Mouse (Mus musculus) splenic B cell, adult 2 months (primary cell): ENCODE measurements around the gene Ehmt1.

Source experiments
- DNase-seq: peaks from one replicate; pipeline ENCODE4 v3.0.0-alpha.2; 2011; ENCODE audit warnings: low read depth, low spot score
- H3K27me3 ChIP-seq: 2 replicates; pipeline ENCODE4 v1.6.1; 2012; ENCODE audit warnings: mild to moderate bottlenecking, low read length, moderate library complexity, mixed read lengths; ENCODE audit not compliant: control insufficient read depth, poor library complexity, insufficient read depth, severe bottlenecking
- H3K36me3 ChIP-seq: 2 replicates; pipeline ENCODE4 v1.6.1; 2012; ENCODE audit warnings: mild to moderate bottlenecking, low read length, moderate library complexity, mixed read lengths; ENCODE audit not compliant: control insufficient read depth, poor library complexity, insufficient read depth, severe bottlenecking

Ehmt1 gene

DNA sequence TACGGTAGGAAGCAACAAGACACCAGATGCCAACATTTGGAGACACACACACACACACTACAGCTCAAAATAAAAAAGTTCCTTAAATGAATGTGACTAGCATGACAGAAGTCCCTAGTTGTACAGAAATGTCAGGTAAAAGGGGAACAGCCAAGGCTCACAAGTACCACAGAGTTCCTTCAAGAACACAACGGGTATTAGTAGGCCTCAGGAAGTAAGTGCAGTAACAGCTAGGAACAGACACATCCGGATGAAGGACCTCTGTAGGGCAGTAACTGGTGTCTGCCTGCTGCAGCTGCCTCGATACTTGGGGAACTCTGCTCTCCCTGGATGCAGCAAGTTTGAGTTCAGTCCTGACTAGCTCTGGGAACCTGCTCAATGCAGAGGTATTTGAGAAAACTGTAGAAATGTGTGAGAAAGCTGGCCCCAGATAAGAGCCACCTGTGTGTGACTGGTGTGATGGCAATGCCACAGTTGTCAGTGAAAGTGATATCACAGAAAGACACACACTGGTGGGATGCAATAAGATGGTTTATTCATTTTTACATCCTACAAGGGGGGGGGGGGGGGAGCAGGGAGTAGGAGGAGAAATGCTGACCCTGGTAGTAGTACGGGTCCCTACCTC is 122.5 kb downstream of the Ehmt1 start:
- no peaks in the 10 kb centered on the region; the same call in none of the 2 replicates for H3K36me3 ChIP-seq
- no peak for DNase-seq
- H3K27me3 ChIP-seq, result no peaks in the 10 kb centered on the region

DNA sequence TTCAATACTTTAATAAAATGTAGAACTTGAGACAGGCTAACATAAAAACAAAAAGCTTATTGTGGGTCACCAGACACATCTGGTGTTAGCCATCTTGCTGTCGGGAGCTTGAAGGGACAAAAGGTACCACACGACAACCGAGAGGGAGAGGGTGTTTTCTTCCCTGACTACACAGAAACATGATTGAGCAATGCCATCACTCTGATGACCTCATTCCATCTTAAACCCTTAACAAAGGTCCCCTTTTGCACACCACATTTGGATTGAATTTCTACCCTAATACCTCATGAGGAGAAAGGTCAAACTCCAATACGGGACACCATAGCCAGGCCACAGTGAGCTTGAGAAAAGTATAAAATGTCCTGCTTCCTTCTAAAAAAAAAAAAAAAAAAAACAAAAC is 132.2 kb downstream of the Ehmt1 start:
- Histone ChIP-seq H3K27me3 (no peaks in the 10 kb centered on the region), H3K36me3 (peaks cover 1% of the 10 kb centered on the region; the same call in 1 of the 2 replicates)
- no peak for DNase-seq

GRCm38 (mm10) chr2:24781253-24781652 is 138.2 kb downstream of the Ehmt1 start:
- DNase-seq, result no peak
- Histone ChIP-seq H3K27me3 (no peaks in the 10 kb centered on the region), H3K36me3 (no peaks in the 10 kb centered on the region)

DNA sequence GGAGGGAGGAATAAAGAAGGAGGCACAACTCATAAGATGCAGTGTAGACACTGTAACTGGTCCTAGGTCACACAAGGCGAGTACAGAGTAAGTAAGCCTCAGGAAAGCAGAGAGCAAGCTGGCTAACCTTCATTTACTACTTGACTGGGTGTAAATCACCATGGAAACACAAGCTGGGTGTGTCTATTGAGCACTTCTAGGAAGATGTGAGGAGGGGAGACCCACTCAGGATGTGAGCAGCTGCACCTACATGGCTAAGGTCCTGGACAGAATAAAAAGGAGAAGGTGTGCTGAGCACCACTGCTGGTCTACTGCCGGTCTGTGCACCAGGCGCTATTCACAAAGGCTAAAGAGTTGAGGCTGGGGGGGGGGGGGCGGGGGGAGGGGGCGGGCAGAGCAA is 142.6 kb downstream of the Ehmt1 start:
- H3K36me3 ChIP-seq, result no peaks in the 10 kb centered on the region
- H3K27me3 ChIP-seq, result no peaks in the 10 kb centered on the region
- DNase-seq, result no peak

GRCm38 (mm10) chr2:24775951-24776587 is 143.3 kb downstream of the Ehmt1 start:
- H3K36me3 ChIP-seq, result no peaks in the 10 kb centered on the region
- DNase-seq, result no peak
- H3K27me3 ChIP-seq, result no peaks in the 10 kb centered on the region

GRCm38 (mm10) chr2:24774832-24775231 is 144.6 kb downstream of the Ehmt1 start:
- DNase-seq, result no peak
- no peaks in the 10 kb centered on the region for H3K36me3 ChIP-seq
- H3K27me3 ChIP-seq, result no peaks in the 10 kb centered on the region

GRCm38 (mm10) chr2:24770861-24771260 is 148.6 kb downstream of the Ehmt1 start:
- no peak for DNase-seq
- Histone ChIP-seq H3K36me3 (no peaks in the 10 kb centered on the region), H3K27me3 (no peaks in the 10 kb centered on the region)

DNA sequence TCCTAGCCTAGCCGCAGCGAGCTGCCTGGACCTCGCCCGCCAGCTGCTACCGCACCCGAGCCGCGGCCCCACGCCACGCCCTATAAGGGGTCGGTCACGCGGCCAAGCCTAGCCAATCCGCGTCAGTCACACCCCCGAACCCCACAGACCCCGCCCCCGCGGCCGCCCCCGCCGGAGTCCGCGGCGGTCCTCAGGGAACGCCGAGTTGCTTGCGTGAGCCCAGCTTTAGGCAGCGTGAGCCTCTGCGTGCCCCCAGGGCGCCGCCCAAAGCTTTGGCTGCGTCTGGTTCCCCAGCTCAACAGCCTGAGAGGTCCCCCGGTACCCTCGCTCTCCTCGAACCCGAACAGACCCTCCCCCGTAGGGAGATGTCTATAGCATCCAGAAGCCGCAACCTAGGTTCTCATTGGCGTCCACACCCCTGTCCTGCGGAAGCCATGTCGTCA is 156.3 kb downstream of the Ehmt1 start, which contains the start of gene Cacna1b:
Gene Cacna1b (minus strand): TSS at position 38 of the 443 bp plus-strand sequence.
- Histone ChIP-seq H3K27me3 (no peaks in the 10 kb centered on the region), H3K36me3 (no peaks in the 10 kb centered on the region)
- peak; percentile 61 for DNase-seq

- Histone ChIP-seq H3K27me3 (no peaks in the 10 kb centered on the region), H3K36me3 (no peaks in the 10 kb centered on the region)
- peak; percentile 11 for DNase-seq
These were observed 156.9 kb downstream of the Ehmt1 start for GRCm38 (mm10) chr2:24762446-24762960.

DNA sequence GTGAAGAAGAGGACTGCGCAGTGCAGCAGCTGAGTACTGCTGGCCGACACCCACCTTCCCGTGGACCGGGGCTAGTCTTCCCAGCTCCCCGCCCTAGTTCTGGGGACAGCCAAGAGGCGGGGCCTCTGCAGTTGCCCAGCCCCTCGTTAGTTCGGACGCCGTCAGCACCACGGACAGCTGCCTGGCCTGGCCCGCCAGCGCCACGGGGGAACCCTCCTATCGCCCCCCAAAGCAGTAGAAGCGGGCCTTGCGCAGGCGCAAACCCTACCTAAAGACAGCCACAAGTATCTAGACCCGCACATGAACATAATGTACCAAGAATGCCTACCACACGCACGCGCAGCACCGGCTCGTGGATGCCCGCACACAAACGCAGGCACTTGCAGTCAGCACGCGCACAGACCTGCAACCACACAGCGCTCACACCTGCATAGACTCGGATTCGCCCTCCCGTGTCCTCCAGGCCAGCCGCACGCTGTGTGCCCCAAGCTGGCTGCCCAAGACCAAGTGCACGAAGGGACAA is 157.4 kb downstream of the Ehmt1 start:
- Histone ChIP-seq H3K27me3 (no peaks in the 10 kb centered on the region), H3K36me3 (no peaks in the 10 kb centered on the region)
- peak; percentile 64 for DNase-seq

GRCm38 (mm10) chr2:24755276-24755675 is 164.1 kb downstream of the Ehmt1 start:
- Histone ChIP-seq H3K36me3 (no peaks in the 10 kb centered on the region), H3K27me3 (no peaks in the 10 kb centered on the region)
- peak; percentile 71 for DNase-seq

DNA sequence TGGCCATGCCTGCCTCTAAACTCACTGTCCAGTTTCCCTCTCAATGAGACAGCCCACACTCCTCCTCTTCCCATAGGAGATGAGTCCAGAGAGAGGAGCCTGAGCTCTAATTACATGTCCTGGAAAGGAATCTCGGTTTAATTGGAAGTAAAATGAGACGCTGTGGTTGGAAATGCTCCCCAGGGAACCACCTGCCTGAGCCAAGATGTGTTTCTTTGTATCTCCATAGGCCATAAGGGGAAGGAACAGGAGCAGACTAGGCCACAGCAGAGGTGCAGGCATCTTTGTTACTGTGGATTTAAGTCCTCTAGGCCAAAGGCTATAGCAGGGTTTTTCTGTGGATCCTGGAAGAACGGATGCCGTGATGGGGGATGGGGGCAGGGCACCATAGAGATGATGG is 166.8 kb downstream of the Ehmt1 start:
- no peaks in the 10 kb centered on the region for H3K27me3 ChIP-seq
- DNase-seq, result no peak
- no peaks in the 10 kb centered on the region for H3K36me3 ChIP-seq

GRCm38 (mm10) chr2:24750051-24750450 is 169.4 kb downstream of the Ehmt1 start:
- no peak for DNase-seq
- Histone ChIP-seq H3K36me3 (no peaks in the 10 kb centered on the region), H3K27me3 (no peaks in the 10 kb centered on the region)

GRCm38 (mm10) chr2:24747878-24748277 is 171.5 kb downstream of the Ehmt1 start:
- peak; percentile 62 for DNase-seq
- Histone ChIP-seq H3K27me3 (no peaks in the 10 kb centered on the region), H3K36me3 (no peaks in the 10 kb centered on the region)
